Mouse (Mus musculus): ENCODE data around the gene Ripor1. TPM values are rescaled to one million over a fixed set of nuclear protein-coding genes. Genes with fewer than 3 reads are reported as not detected.
"Not testable (repeated sequence)": the region's sequence is repeated elsewhere in the genome, so short reads cannot be mapped to it uniquely, and the experiment has no call there.

Gene Ripor1
- polyA plus RNA-seq (2012; rRNA removed): 11.8 and 12.0 TPM in 2 replicates

DNA sequence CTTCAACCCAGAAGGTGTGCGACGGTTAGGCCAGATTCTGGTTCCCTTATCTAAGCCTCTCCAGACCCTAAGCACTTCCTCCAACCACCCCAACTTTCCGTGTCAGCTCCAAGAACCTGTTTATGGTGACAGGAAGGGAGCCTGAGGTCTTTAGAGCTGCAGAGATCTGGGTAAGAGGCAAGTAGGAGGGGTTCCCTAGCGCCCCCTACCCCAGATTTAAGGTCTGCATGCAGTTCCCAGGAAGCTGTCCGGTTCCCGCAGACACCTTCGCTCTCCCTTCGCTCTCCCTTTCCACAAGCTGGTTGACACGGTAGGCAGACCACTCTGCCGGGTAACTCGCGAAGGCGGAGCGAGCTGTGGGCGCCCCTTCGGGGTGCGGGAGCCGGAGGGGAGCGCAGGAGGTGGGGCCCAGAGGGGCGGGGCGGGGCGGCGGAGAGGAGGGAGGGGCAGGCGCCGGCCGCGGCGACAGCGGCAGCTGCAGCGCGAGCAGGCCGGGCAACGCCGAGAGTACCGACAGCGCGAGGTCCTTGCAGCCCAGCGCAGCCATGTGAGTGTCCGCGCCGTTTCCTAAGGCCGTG, at the start of gene Ripor1:
Gene Ripor1 (plus strand): TSS at position 452 of the 578 bp plus-strand sequence.
- under 1% methylated on average over 37 of the region's 42 CpGs for WGBS
- peak within 1 kb of the TSS; percentile 72 for H3K27ac ChIP-seq (ENCODE audit: insufficient read depth, low read depth, low read length)
- no peaks in the 10 kb centered on the region for H3K36me3 ChIP-seq (ENCODE audit: control insufficient read depth, insufficient read depth, low read length)
- H3K4me3 ChIP-seq (ENCODE audit: low read depth, low read length): peak within 1 kb of the TSS; percentile 90
- H3K27me3 ChIP-seq (ENCODE audit: control insufficient read depth, insufficient read depth, low read length): no peaks in the 10 kb centered on the region
- H3K4me1 ChIP-seq (ENCODE audit: control insufficient read depth, insufficient read depth, insufficient read length, low read length): peaks cover 10% of the 10 kb centered on the region
- peak; percentile 60; the same call in 1 of the 2 replicates for TF ChIP-seq CTCF (IDR thresholded peaks at IDR 0.05; ENCODE audit: extremely low read depth, insufficient read length, insufficient replicate concordance, low read depth, low read length)
- peak; percentile 53; the same call in 1 of the 2 replicates for TF ChIP-seq POLR2A (IDR thresholded peaks at IDR 0.05; ENCODE audit: low read depth, low read length)

DNA sequence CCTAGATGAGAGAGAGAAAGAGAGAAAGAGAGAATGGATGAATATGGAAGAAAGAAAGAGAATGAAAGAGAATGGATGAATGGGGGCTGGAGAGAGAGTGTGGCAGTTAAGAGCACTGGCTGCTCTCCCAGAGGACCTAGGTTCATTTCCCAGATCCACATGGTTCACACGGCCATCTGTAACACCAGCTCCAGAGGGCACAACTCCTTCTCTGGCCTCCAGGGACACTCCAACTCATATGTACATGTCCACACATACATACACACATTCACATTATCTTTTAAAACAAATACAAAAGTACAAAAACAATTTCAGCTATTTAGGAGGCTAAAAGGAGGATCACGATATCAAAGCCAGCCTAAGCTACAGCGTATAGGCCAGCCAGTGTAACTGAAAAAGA, 42.2 kb upstream of the Ripor1 start:
- TF ChIP-seq CTCF (IDR thresholded peaks at IDR 0.05; ENCODE audit: extremely low read depth, insufficient read length, insufficient replicate concordance, low read depth, low read length): no peak
- no peak for TF ChIP-seq POLR2A (IDR thresholded peaks at IDR 0.05; ENCODE audit: low read depth, low read length)
- WGBS: 86% methylated on average over 3 of the region's 3 CpGs
- peaks cover 7% of the 10 kb centered on the region for H3K36me3 ChIP-seq (ENCODE audit: control insufficient read depth, insufficient read depth, low read length)
- H3K4me1 ChIP-seq (ENCODE audit: control insufficient read depth, insufficient read depth, insufficient read length, low read length): peaks cover 9% of the 10 kb centered on the region; the same call in 1 of the 2 replicates
- no peaks in the 10 kb centered on the region for H3K27me3 ChIP-seq (ENCODE audit: control insufficient read depth, insufficient read depth, low read length)
- no peak overlapping the region for H3K27ac ChIP-seq (ENCODE audit: insufficient read depth, low read depth, low read length)
- no peak overlapping the region for H3K4me3 ChIP-seq (ENCODE audit: low read depth, low read length)

DNA sequence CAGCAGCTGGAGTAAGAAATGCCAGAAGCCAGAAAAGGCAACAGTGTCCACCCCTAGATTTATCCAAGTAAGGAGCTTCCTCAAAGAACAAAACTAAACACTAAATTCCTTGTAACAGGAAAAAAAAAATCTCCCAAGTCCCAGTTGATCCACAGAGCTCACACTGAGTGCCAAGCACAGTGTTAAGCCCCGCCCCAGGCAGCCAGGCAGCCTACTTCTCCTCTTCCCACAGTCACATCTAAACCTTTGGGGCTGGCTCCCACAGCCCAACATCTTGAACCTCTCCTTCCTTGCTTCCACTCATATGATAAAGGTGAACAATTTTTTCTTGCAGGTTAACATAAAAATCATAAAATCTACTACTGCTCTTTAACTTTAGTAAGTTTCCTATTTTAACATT, 41.2 kb upstream of the Ripor1 start:
- H3K4me1 ChIP-seq (ENCODE audit: control insufficient read depth, insufficient read depth, insufficient read length, low read length): peaks cover 9% of the 10 kb centered on the region; the same call in 1 of the 2 replicates
- peaks cover 1% of the 10 kb centered on the region; the same call in 1 of the 2 replicates for H3K36me3 ChIP-seq (ENCODE audit: control insufficient read depth, insufficient read depth, low read length)
- no peak overlapping the region for H3K27ac ChIP-seq (ENCODE audit: insufficient read depth, low read depth, low read length)
- H3K4me3 ChIP-seq (ENCODE audit: low read depth, low read length): no peak overlapping the region
- no peaks in the 10 kb centered on the region for H3K27me3 ChIP-seq (ENCODE audit: control insufficient read depth, insufficient read depth, low read length)
- TF ChIP-seq POLR2A (IDR thresholded peaks at IDR 0.05; ENCODE audit: low read depth, low read length) (no peak), CTCF (IDR thresholded peaks at IDR 0.05; ENCODE audit: extremely low read depth, insufficient read length, insufficient replicate concordance, low read depth, low read length) (no peak)
- WGBS: 81% methylated on average over 1 of the region's 1 CpGs

DNA sequence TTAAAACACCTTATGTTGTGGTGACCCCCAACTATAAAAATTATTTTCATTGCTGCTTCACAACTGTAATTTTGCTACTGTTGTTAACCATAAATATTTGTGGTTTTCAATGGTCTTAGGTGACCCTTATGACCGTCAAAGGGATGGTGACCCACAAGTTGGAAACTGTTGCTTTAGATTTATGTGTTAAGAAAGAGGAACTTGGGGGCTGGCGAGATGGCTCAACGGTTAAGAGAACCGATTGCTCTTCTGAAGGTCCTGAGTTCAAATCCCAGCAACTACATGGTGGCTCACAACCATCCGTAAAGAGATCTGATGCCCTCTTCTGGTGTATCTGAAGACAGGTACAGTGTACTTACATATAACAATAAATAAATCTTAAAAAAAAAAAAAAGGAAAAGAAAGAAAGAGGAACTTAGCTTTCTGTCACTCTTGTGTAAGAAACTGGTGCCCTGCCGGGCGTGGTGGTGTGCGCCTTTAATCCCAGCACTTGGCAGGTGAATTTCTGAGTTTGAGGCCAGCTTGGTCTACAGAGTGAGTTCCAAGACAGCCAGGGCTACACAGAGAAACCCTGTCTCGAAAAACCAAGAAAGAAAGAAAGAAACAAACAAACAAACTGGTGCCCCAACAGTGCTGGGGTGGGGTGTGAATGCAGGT, 40.4 kb upstream of the Ripor1 start:
- peak overlapping the region; percentile 38 for H3K27ac ChIP-seq (ENCODE audit: insufficient read depth, low read depth, low read length)
- peak overlapping the region; percentile 84 for H3K4me3 ChIP-seq (ENCODE audit: low read depth, low read length)
- not testable (repeated sequence) for H3K36me3 ChIP-seq (ENCODE audit: control insufficient read depth, insufficient read depth, low read length); H3K27me3 ChIP-seq (ENCODE audit: control insufficient read depth, insufficient read depth, low read length); H3K4me1 ChIP-seq (ENCODE audit: control insufficient read depth, insufficient read depth, insufficient read length, low read length)
- WGBS: 63% methylated on average over 9 of the region's 9 CpGs

DNA sequence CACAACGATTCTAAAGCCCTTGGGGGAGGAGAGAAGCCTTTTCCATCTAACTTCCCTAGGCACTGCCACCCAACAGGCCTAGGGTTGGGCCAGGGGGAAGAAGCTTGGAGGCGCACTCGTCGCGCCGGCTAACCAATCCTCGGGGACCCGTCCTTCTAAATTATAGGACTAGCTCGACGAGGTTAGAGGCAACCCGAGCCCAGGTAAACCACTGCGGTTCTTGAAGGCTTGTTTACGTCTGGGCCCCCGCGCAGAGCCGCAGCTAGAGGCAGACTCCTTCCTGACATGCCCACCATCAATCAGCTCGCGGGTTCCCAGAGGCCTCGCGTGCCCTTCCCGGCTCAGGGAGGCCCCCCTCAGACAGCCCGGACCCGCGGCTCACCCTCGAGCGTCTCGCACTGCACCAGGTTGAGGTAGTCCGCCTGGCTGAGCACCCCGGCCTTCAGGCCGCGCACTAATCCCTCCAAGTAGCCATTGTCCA, 39.6 kb upstream of the Ripor1 start:
- peak overlapping the region; percentile 38 for H3K27ac ChIP-seq (ENCODE audit: insufficient read depth, low read depth, low read length)
- under 1% methylated on average over 31 of the region's 31 CpGs for whole genome bisulfite sequencing

DNA sequence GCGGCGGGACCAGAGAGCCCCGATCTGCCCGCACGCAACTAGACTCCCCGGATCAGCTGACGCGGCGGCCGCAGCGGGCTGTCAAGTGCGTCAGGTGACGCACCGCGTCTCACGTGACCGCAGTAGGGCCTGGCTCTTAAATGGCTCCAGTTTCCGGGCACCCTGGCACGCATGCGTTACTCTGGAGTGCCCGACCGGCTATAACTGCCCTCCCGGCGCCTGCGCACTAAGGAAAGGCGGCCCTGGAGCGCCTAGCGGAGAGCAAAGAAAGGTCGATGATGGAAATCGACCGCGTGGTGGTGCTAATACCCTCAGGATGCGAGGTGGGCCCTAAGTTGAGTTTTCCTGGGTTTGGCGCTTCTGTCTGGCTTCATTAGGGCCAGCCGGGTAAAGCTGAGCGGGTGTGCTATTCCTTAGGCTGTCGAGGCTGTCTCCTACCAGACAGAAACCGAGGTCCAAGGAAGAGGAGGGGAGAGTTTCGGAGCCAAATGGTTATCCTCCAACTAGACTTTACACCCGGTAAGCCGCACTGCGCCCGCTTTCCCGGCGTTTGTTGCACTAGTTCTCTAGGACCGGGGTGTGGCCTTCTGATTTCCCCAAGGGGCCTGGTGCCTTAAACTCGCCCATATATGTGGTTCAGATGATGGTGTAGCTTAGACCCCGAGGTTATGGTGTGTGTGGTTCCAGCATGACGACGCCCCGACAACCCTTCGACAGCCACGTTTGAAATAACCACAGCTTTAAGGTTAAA, 38.9 kb upstream of the Ripor1 start, which contains the start of gene Atp6v0d1:
Gene Atp6v0d1 (minus strand): TSS at position 96 of the 751 bp plus-strand sequence.
- H3K4me1 ChIP-seq (ENCODE audit: control insufficient read depth, insufficient read depth, insufficient read length, low read length): peaks cover 9% of the 10 kb centered on the region; the same call in 1 of the 2 replicates
- under 1% methylated on average over 53 of the region's 53 CpGs for WGBS
- TF ChIP-seq CTCF (IDR thresholded peaks at IDR 0.05; ENCODE audit: extremely low read depth, insufficient read length, insufficient replicate concordance, low read depth, low read length): peak; percentile 79
- TF ChIP-seq POLR2A (IDR thresholded peaks at IDR 0.05; ENCODE audit: low read depth, low read length): peak; percentile 48

More for the DNA sequence above, 39.6 kb upstream of the Ripor1 start:
- H3K4me1 ChIP-seq (ENCODE audit: control insufficient read depth, insufficient read depth, insufficient read length, low read length): peaks cover 9% of the 10 kb centered on the region; the same call in 1 of the 2 replicates
- H3K36me3 ChIP-seq (ENCODE audit: control insufficient read depth, insufficient read depth, low read length): peaks cover 1% of the 10 kb centered on the region; the same call in 1 of the 2 replicates
- no peaks in the 10 kb centered on the region for H3K27me3 ChIP-seq (ENCODE audit: control insufficient read depth, insufficient read depth, low read length)
- H3K4me3 ChIP-seq (ENCODE audit: low read depth, low read length): peak overlapping the region; percentile 84
- TF ChIP-seq CTCF (IDR thresholded peaks at IDR 0.05; ENCODE audit: extremely low read depth, insufficient read length, insufficient replicate concordance, low read depth, low read length): no peak
- no peak for TF ChIP-seq POLR2A (IDR thresholded peaks at IDR 0.05; ENCODE audit: low read depth, low read length)

More for the DNA sequence above, 38.9 kb upstream of the Ripor1 start, which contains the start of gene Atp6v0d1:
- Histone ChIP-seq H3K4me3 (ENCODE audit: low read depth, low read length) (peak within 1 kb of the TSS; percentile 84), H3K27me3 (ENCODE audit: control insufficient read depth, insufficient read depth, low read length) (no peaks in the 10 kb centered on the region), H3K27ac (ENCODE audit: insufficient read depth, low read depth, low read length) (peak within 1 kb of the TSS; percentile 38), H3K36me3 (ENCODE audit: control insufficient read depth, insufficient read depth, low read length) (no peaks in the 10 kb centered on the region)
